Mouse (Mus musculus): ENCODE results near the gene Cacna1b. TPM values are rescaled to one million over a fixed set of nuclear protein-coding genes. Genes with fewer than 3 reads are reported as not detected.
A peak's percentile ranks its signal among the peaks of the same experiment; 100 is the strongest.

Gene Cacna1b
- total and polyA plus RNA-seq, 2 experiments from 2014 or later, result 0.31 TPM; not detected in 1

DNA sequence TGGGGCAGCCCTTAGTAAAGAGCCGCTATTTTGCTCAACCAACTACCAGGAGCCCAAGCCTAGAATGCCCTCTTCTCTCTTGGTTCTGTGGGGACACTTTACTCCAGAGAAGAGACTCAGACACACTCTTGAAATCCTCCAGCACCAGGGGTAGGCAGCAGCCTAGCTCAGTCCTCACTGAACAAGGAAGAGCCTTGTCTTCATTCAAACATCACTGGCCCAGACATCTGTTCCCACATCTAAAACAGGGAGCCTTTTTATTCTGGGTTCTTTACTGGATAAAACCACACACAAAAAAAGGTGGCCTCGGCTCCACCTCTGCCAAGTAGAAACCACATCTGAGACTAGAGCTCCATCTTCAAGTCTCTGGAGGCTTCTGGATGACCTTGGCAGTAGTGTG lies 82.8 kb downstream of the Cacna1b start:
- Histone ChIP-seq H3K27ac (ENCODE audit: low read depth) (no peak overlapping the region), H3K27me3 (ENCODE audit: control insufficient read depth, insufficient read depth, low read length) (peaks cover 19% of the 10 kb centered on the region), H3K4me3 (ENCODE audit: low read depth, low read length) (no peak overlapping the region), H3K9me3 (replicated peaks; ENCODE audit: control insufficient read depth, low read length) (no peaks in the 10 kb centered on the region), H3K9ac (replicated peaks; ENCODE audit: low read depth, low read length) (no peak overlapping the region), H3K36me3 (replicated peaks; ENCODE audit: control insufficient read depth, insufficient read depth, low read length) (no peaks in the 10 kb centered on the region), H3K4me1 (ENCODE audit: control insufficient read depth, insufficient read depth) (no peaks in the 10 kb centered on the region), H3K4me2 (ENCODE audit: low read depth, low read length) (no peak overlapping the region)
- DNase-seq (ENCODE audit: low spot score), result no peak
- TF ChIP-seq CTCF (IDR thresholded peaks at IDR 0.05; ENCODE audit: low read depth), result no peak
- no peak for TF ChIP-seq EP300 (IDR thresholded peaks at IDR 0.05; ENCODE audit: low read depth)
- no peak for ATAC-seq (ENCODE audit: insufficient read depth, low read depth)
- WGBS, result 86% methylated on average over 2 of the region's 2 CpGs

GRCm38 (mm10) chr2:24679012-24679651 lies 83.8 kb downstream of the Cacna1b start:
- peaks cover 19% of the 10 kb centered on the region for H3K27me3 ChIP-seq (ENCODE audit: control insufficient read depth, insufficient read depth, low read length)
- no peaks in the 10 kb centered on the region for H3K9me3 ChIP-seq (replicated peaks; ENCODE audit: control insufficient read depth, low read length)
- no peak overlapping the region for H3K9ac ChIP-seq (replicated peaks; ENCODE audit: low read depth, low read length)
- peak overlapping the region; percentile 23; the same call in 1 of the 2 replicates for H3K4me3 ChIP-seq (ENCODE audit: low read depth, low read length)
- no peaks in the 10 kb centered on the region for H3K4me1 ChIP-seq (ENCODE audit: control insufficient read depth, insufficient read depth)
- H3K36me3 ChIP-seq (replicated peaks; ENCODE audit: control insufficient read depth, insufficient read depth, low read length), result no peaks in the 10 kb centered on the region
- ATAC-seq (ENCODE audit: insufficient read depth, low read depth) (peak; percentile 63; the same call in 1 of the 2 replicates), DNase-seq (ENCODE audit: low spot score) (no peak)
- 29% methylated on average over 50 of the region's 50 CpGs for WGBS
- no peak overlapping the region for H3K27ac ChIP-seq (ENCODE audit: low read depth)
- peak overlapping the region; percentile 42 for H3K4me2 ChIP-seq (ENCODE audit: low read depth, low read length)
- TF ChIP-seq EP300 (IDR thresholded peaks at IDR 0.05; ENCODE audit: low read depth), result no peak
- TF ChIP-seq CTCF (IDR thresholded peaks at IDR 0.05; ENCODE audit: low read depth), result peak; percentile 44

DNA sequence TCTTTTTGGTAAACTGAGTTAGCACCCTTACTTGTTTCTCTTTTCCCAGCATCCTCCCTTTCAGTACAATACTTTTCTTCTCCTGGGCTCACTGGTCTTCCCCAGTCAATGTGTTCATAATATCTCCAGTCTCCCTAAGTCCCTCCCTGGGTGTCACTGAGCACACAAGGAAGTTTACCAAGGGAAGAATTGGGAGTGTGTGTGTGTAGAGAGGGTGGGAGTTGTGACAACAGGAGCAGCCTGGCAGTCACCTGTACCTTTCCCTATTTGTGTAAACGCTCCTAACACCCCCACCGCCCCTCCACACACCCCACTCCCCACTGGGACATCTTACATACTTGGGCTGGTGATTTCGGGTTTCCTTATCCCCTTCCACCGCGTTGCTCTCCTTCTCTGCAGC lies 84.4 kb downstream of the Cacna1b start:
- Histone ChIP-seq H3K27me3 (ENCODE audit: control insufficient read depth, insufficient read depth, low read length) (peaks cover 19% of the 10 kb centered on the region), H3K27ac (ENCODE audit: low read depth) (no peak overlapping the region), H3K36me3 (replicated peaks; ENCODE audit: control insufficient read depth, insufficient read depth, low read length) (no peaks in the 10 kb centered on the region), H3K4me3 (ENCODE audit: low read depth, low read length) (no peak overlapping the region), H3K9me3 (replicated peaks; ENCODE audit: control insufficient read depth, low read length) (no peaks in the 10 kb centered on the region), H3K4me1 (ENCODE audit: control insufficient read depth, insufficient read depth) (no peaks in the 10 kb centered on the region), H3K4me2 (ENCODE audit: low read depth, low read length) (no peak overlapping the region), H3K9ac (replicated peaks; ENCODE audit: low read depth, low read length) (no peak overlapping the region)
- TF ChIP-seq CTCF (IDR thresholded peaks at IDR 0.05; ENCODE audit: low read depth) (no peak), EP300 (IDR thresholded peaks at IDR 0.05; ENCODE audit: low read depth) (no peak)
- DNase-seq (ENCODE audit: low spot score) (no peak), ATAC-seq (ENCODE audit: insufficient read depth, low read depth) (no peak)
- WGBS, result 69% methylated on average over 5 of the region's 5 CpGs

DNA sequence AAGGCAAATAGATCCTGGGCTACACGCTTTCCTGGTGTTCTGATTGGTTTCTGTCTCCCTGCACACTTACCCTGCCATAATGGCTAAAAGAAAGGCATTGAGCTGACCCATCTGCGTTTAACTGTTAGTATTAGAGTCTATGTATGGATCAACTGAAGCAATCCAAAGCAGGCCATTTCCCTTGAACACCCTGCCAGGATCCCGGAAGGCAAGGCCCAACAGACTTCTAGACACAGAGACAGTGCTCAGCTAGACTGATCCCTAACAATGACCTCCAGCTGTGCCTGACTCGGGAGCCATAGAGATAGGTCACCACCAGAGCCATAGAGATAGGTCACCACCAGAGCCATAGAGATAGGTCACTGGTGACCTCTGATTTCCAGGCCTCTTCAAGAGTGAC lies 84.8 kb downstream of the Cacna1b start:
- WGBS, result 74% methylated on average over 4 of the region's 4 CpGs
- Histone ChIP-seq H3K9ac (replicated peaks; ENCODE audit: low read depth, low read length) (no peak overlapping the region), H3K9me3 (replicated peaks; ENCODE audit: control insufficient read depth, low read length) (no peaks in the 10 kb centered on the region), H3K4me3 (ENCODE audit: low read depth, low read length) (no peak overlapping the region), H3K27ac (ENCODE audit: low read depth) (no peak overlapping the region), H3K4me1 (ENCODE audit: control insufficient read depth, insufficient read depth) (no peaks in the 10 kb centered on the region), H3K36me3 (replicated peaks; ENCODE audit: control insufficient read depth, insufficient read depth, low read length) (no peaks in the 10 kb centered on the region), H3K4me2 (ENCODE audit: low read depth, low read length) (no peak overlapping the region), H3K27me3 (ENCODE audit: control insufficient read depth, insufficient read depth, low read length) (peaks cover 19% of the 10 kb centered on the region)
- DNase-seq (ENCODE audit: low spot score), result no peak
- TF ChIP-seq EP300 (IDR thresholded peaks at IDR 0.05; ENCODE audit: low read depth) (no peak), CTCF (IDR thresholded peaks at IDR 0.05; ENCODE audit: low read depth) (no peak)
- ATAC-seq (ENCODE audit: insufficient read depth, low read depth), result no peak

DNA sequence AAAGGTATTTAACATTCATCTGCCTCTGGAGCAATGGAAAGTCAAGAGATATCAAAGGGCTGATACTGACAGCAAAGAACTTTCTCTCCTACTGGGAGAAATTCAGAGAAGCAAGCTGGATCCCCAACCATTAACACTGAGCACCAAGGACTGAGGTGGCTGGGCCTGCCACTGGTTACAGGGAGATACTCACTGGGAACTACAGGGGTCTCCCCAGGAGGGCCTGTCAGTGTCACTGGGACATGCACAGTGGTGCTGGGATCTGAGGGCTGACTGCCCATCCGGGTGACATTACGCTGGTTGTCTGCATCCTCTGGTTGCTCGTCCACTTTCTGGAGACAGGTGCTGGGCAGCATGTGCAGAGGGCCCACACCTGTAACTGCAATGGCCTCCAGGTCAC lies 85.3 kb downstream of the Cacna1b start:
- TF ChIP-seq EP300 (IDR thresholded peaks at IDR 0.05; ENCODE audit: low read depth) (no peak), CTCF (IDR thresholded peaks at IDR 0.05; ENCODE audit: low read depth) (no peak)
- Histone ChIP-seq H3K9ac (replicated peaks; ENCODE audit: low read depth, low read length) (no peak overlapping the region), H3K4me2 (ENCODE audit: low read depth, low read length) (no peak overlapping the region), H3K27me3 (ENCODE audit: control insufficient read depth, insufficient read depth, low read length) (peaks cover 19% of the 10 kb centered on the region), H3K4me1 (ENCODE audit: control insufficient read depth, insufficient read depth) (no peaks in the 10 kb centered on the region), H3K9me3 (replicated peaks; ENCODE audit: control insufficient read depth, low read length) (no peaks in the 10 kb centered on the region), H3K36me3 (replicated peaks; ENCODE audit: control insufficient read depth, insufficient read depth, low read length) (no peaks in the 10 kb centered on the region), H3K4me3 (ENCODE audit: low read depth, low read length) (no peak overlapping the region), H3K27ac (ENCODE audit: low read depth) (no peak overlapping the region)
- 79% methylated on average over 3 of the region's 3 CpGs for WGBS
- DNase-seq (ENCODE audit: low spot score) (no peak), ATAC-seq (ENCODE audit: insufficient read depth, low read depth) (no peak)

Measured in heart, postnatal 0 days (tissue).